Mouse (Mus musculus): ENCODE measurements around the gene Lgsn.

The Lgsn gene

GRCm38 (mm10) chr1:31176101-31176500 lies at the start of gene Lgsn:
Lgsn (plus strand) TSS chr1:31176401.
- no peak for DNase-seq

- no peak for DNase-seq
Measured at GRCm38 (mm10) chr1:31138387-31138786, 37.8 kb upstream of the Lgsn start.

- DNase-seq: no peak
Measured at GRCm38 (mm10) chr1:31142288-31143094, 33.7 kb upstream of the Lgsn start.

GRCm38 (mm10) chr1:31143571-31143970 lies 32.6 kb upstream of the Lgsn start:
- DNase-seq: no peak

- DNase-seq: no peak
Measured at GRCm38 (mm10) chr1:31149671-31150070, 26.5 kb upstream of the Lgsn start.

GRCm38 (mm10) chr1:31150546-31150945 lies 25.7 kb upstream of the Lgsn start:
- no peak for DNase-seq

- DNase-seq: no peak
Measured at GRCm38 (mm10) chr1:31152799-31153426, 23.3 kb upstream of the Lgsn start.

GRCm38 (mm10) chr1:31153793-31154349 lies 22.3 kb upstream of the Lgsn start:
- peak; percentile 25 for DNase-seq

GRCm38 (mm10) chr1:31156185-31156584 lies 20.0 kb upstream of the Lgsn start:
- DNase-seq: no peak

- no peak for DNase-seq
Measured at GRCm38 (mm10) chr1:31156884-31157283, 19.3 kb upstream of the Lgsn start.

GRCm38 (mm10) chr1:31164527-31165189 lies 11.5 kb upstream of the Lgsn start:
- no peak for DNase-seq

- no peak for DNase-seq
Measured at GRCm38 (mm10) chr1:31165326-31166121, 10.7 kb upstream of the Lgsn start.

- DNase-seq: no peak
Measured at GRCm38 (mm10) chr1:31175401-31175800, 800 bp upstream of the Lgsn start.

- DNase-seq: no peak
Measured at GRCm38 (mm10) chr1:31178264-31178663, 2.1 kb downstream of the Lgsn start.

- no peak for DNase-seq
Measured at GRCm38 (mm10) chr1:31190237-31190866, 14.2 kb downstream of the Lgsn start.

GRCm38 (mm10) chr1:31195633-31196032 lies 19.4 kb downstream of the Lgsn start:
- no peak for DNase-seq

GRCm38 (mm10) chr1:31196959-31197358 lies 20.8 kb downstream of the Lgsn start:
- no peak for DNase-seq

- no peak for DNase-seq
Measured at GRCm38 (mm10) chr1:31203771-31204170, 27.6 kb downstream of the Lgsn start.

- DNase-seq: no peak
Measured at GRCm38 (mm10) chr1:31205346-31205745, 29.1 kb downstream of the Lgsn start.

- no peak for DNase-seq
Measured at GRCm38 (mm10) chr1:31205770-31206169, 29.6 kb downstream of the Lgsn start.

GRCm38 (mm10) chr1:31210144-31210543 lies 33.9 kb downstream of the Lgsn start:
- DNase-seq: peak; percentile 26

GRCm38 (mm10) chr1:31214831-31215230 lies 38.6 kb downstream of the Lgsn start:
- DNase-seq: no peak

All from liver (tissue).